Mouse (Mus musculus) spleen, adult 2 months (tissue): ENCODE measurements around the gene Odf2.

Experiments used
- CTCF ChIP-seq: fragments of 200-500 bp; IDR thresholded peaks from 2 replicates; pipeline ENCODE4 v1.5.1; 2011; ENCODE audit warnings: mild to moderate bottlenecking, inconsistent platforms; ENCODE audit not compliant: insufficient read depth, insufficient read length, insufficient replicate concordance; ENCODE audit errors: extremely low read depth
- POLR2A ChIP-seq: fragments of 200-500 bp; IDR thresholded peaks from 2 replicates; pipeline ENCODE4 v1.6.1; 2011; ENCODE audit warnings: low read depth, low read length, inconsistent platforms

GRCm38 (mm10) chr2:29980661-29981060, 91.6 kb downstream of the Odf2 start:
- TF ChIP-seq CTCF (no peak), POLR2A (no peak)
